Mouse (Mus musculus): ENCODE measurements around the gene Exosc8. TPM values are rescaled to one million over a fixed set of nuclear protein-coding genes. Genes with fewer than 3 reads are reported as not detected.
A peak's percentile ranks its signal among the peaks of the same experiment; 100 is the strongest.
"Not testable (repeated sequence)": the region's sequence is repeated elsewhere in the genome, so short reads cannot be mapped to it uniquely, and the experiment has no call there.

Exosc8 gene
- polyA plus RNA-seq, 1 experiment = 10.4 TPM

DNA sequence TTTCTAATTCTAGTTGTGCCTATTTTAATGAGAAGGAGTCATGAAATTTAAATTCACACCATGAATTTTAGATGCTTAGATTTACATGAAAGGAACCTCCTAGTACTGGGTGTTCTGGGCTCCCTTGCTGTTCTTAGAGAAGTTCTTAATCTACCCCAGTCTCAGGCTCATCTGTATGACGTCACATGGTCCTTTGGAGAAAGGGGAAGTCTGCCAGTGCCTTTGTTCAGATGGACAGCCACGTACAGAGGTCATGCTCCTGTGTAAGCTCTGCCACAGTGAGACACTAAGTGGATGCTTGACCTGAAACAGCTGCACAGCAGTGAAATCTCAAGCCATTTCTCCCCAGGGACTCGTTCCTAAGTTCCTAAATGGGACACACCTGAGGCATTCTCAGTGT is 16.2 kb downstream of the Exosc8 start:
- TF ChIP-seq CTCF (IDR thresholded peaks at IDR 0.05; ENCODE audit: control insufficient read depth, insufficient read depth, insufficient replicate concordance, low read depth, low read length) (no peak), POLR2A (IDR thresholded peaks at IDR 0.05; ENCODE audit: control insufficient read depth, low read depth, low read length) (no peak)
- H3K4me1 ChIP-seq (ENCODE audit: control insufficient read depth, insufficient read depth, low read length) = no peaks in the 10 kb centered on the region
- peaks cover 7% of the 10 kb centered on the region for H3K36me3 ChIP-seq (ENCODE audit: control insufficient read depth, insufficient read depth, low read length)
- no peak overlapping the region for H3K4me3 ChIP-seq (ENCODE audit: control insufficient read depth, low read depth, low read length)
- no peaks in the 10 kb centered on the region for H3K27me3 ChIP-seq (ENCODE audit: control insufficient read depth, insufficient read depth, low read length)
- no peak overlapping the region for H3K27ac ChIP-seq (ENCODE audit: control insufficient read depth, insufficient read depth, low read depth, low read length)

DNA sequence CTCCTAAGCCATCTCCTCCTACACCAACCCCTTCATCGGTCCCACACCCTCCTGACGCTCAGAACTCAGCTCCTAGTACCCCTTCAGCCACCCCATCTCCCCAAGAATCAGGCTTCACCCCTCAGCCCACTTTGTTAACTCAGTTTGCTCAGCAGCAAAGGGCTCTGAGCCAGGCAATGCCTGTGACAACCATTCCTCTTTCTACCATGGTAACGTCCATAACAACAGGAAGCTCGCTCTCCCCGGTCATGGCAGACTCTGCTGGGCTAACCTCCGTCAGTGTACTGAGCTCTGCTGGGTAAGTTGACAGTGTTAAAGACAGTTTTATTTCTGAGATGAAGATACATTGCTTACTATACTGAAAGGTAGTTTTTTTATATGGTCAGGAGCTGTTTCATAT is 17.8 kb downstream of the Exosc8 start:
- TF ChIP-seq POLR2A (IDR thresholded peaks at IDR 0.05; ENCODE audit: control insufficient read depth, low read depth, low read length) = no peak
- no peak for TF ChIP-seq CTCF (IDR thresholded peaks at IDR 0.05; ENCODE audit: control insufficient read depth, insufficient read depth, insufficient replicate concordance, low read depth, low read length)

GRCm38 (mm10) chr3:54715461-54715860 is 19.7 kb downstream of the Exosc8 start:
- H3K4me3 ChIP-seq (ENCODE audit: control insufficient read depth, low read depth, low read length) = no peak overlapping the region
- peaks cover 7% of the 10 kb centered on the region for H3K36me3 ChIP-seq (ENCODE audit: control insufficient read depth, insufficient read depth, low read length)
- H3K27me3 ChIP-seq (ENCODE audit: control insufficient read depth, insufficient read depth, low read length) = no peaks in the 10 kb centered on the region
- no peak overlapping the region for H3K27ac ChIP-seq (ENCODE audit: control insufficient read depth, insufficient read depth, low read depth, low read length)
- H3K4me1 ChIP-seq (ENCODE audit: control insufficient read depth, insufficient read depth, low read length) = no peaks in the 10 kb centered on the region
- TF ChIP-seq POLR2A (IDR thresholded peaks at IDR 0.05; ENCODE audit: control insufficient read depth, low read depth, low read length) (no peak), CTCF (IDR thresholded peaks at IDR 0.05; ENCODE audit: control insufficient read depth, insufficient read depth, insufficient replicate concordance, low read depth, low read length) (no peak)

More for the DNA sequence above, 17.8 kb downstream of the Exosc8 start:
- H3K36me3 ChIP-seq (ENCODE audit: control insufficient read depth, insufficient read depth, low read length) = peaks cover 9% of the 10 kb centered on the region
- H3K27me3 ChIP-seq (ENCODE audit: control insufficient read depth, insufficient read depth, low read length) = no peaks in the 10 kb centered on the region
- H3K4me1 ChIP-seq (ENCODE audit: control insufficient read depth, insufficient read depth, low read length) = no peaks in the 10 kb centered on the region
- H3K4me3 ChIP-seq (ENCODE audit: control insufficient read depth, low read depth, low read length) = no peak overlapping the region
- H3K27ac ChIP-seq (ENCODE audit: control insufficient read depth, insufficient read depth, low read depth, low read length) = no peak overlapping the region

DNA sequence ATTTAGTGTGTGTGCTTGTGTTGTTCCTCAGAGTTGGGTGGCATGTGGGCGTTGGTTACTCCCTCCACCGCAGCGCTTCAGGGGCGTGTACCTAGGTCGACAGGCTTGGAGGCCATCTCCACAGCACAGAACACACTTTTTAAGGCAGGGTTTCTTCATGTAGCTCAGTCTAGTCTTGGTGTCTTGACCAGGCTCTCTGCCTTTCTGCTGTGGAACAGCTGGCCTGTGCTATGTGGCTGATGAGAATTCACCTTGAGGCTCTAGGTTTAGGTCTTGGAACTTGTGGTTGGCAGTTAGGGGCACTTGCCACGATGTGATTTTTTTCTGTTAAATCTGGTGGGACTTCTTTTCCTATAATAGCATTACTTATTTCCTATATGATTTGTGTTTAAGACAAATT is 20.9 kb downstream of the Exosc8 start, which contains the start of gene Gm21958:
Gene Gm21958 (minus strand): TSS at position 101 of the 400 bp plus-strand sequence.
- Histone ChIP-seq H3K4me1 (ENCODE audit: control insufficient read depth, insufficient read depth, low read length) (no peaks in the 10 kb centered on the region), H3K4me3 (ENCODE audit: control insufficient read depth, low read depth, low read length) (no peak within 1 kb of the TSS), H3K27ac (ENCODE audit: control insufficient read depth, insufficient read depth, low read depth, low read length) (no peak within 1 kb of the TSS), H3K27me3 (ENCODE audit: control insufficient read depth, insufficient read depth, low read length) (no peaks in the 10 kb centered on the region), H3K36me3 (ENCODE audit: control insufficient read depth, insufficient read depth, low read length) (peaks cover 7% of the 10 kb centered on the region)
- TF ChIP-seq CTCF (IDR thresholded peaks at IDR 0.05; ENCODE audit: control insufficient read depth, insufficient read depth, insufficient replicate concordance, low read depth, low read length) (no peak), POLR2A (IDR thresholded peaks at IDR 0.05; ENCODE audit: control insufficient read depth, low read depth, low read length) (no peak)

DNA sequence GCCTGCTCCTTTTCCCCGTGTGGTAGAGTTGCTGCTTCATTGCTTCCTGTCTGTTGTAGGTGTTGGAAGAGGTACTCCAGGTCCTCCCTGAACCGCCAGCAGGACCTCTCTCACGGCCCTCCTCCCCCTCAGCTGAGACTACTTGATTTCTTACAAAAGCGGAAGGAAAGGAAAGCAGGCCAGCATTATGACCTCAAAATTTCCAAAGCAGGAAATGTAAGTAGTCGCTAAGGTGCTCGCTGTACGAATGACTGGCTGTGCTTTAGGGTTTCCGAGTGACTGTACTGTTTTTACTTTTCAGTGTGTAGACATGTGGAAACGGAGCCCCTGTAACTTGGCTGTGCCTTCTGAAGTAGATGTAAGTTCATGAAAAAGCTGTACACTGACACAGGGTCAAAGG is 26.2 kb downstream of the Exosc8 start:
- H3K4me1 ChIP-seq (ENCODE audit: control insufficient read depth, insufficient read depth, low read length) = no peaks in the 10 kb centered on the region
- no peak overlapping the region for H3K27ac ChIP-seq (ENCODE audit: control insufficient read depth, insufficient read depth, low read depth, low read length)
- no peaks in the 10 kb centered on the region for H3K27me3 ChIP-seq (ENCODE audit: control insufficient read depth, insufficient read depth, low read length)
- TF ChIP-seq CTCF (IDR thresholded peaks at IDR 0.05; ENCODE audit: control insufficient read depth, insufficient read depth, insufficient replicate concordance, low read depth, low read length) (no peak), POLR2A (IDR thresholded peaks at IDR 0.05; ENCODE audit: control insufficient read depth, low read depth, low read length) (no peak)
- H3K36me3 ChIP-seq (ENCODE audit: control insufficient read depth, insufficient read depth, low read length) = peaks cover 4% of the 10 kb centered on the region
- no peak overlapping the region for H3K4me3 ChIP-seq (ENCODE audit: control insufficient read depth, low read depth, low read length)

- H3K27ac ChIP-seq (ENCODE audit: control insufficient read depth, insufficient read depth, low read depth, low read length); H3K36me3 ChIP-seq (ENCODE audit: control insufficient read depth, insufficient read depth, low read length); H3K27me3 ChIP-seq (ENCODE audit: control insufficient read depth, insufficient read depth, low read length); H3K4me1 ChIP-seq (ENCODE audit: control insufficient read depth, insufficient read depth, low read length); H3K4me3 ChIP-seq (ENCODE audit: control insufficient read depth, low read depth, low read length): not testable (repeated sequence)
Observed at GRCm38 (mm10) chr3:54704106-54704505, 31.1 kb downstream of the Exosc8 start.

- no peak overlapping the region for H3K27ac ChIP-seq (ENCODE audit: control insufficient read depth, insufficient read depth, low read depth, low read length)
- no peaks in the 10 kb centered on the region for H3K27me3 ChIP-seq (ENCODE audit: control insufficient read depth, insufficient read depth, low read length)
- TF ChIP-seq CTCF (IDR thresholded peaks at IDR 0.05; ENCODE audit: control insufficient read depth, insufficient read depth, insufficient replicate concordance, low read depth, low read length) (no peak), POLR2A (IDR thresholded peaks at IDR 0.05; ENCODE audit: control insufficient read depth, low read depth, low read length) (no peak)
- H3K4me1 ChIP-seq (ENCODE audit: control insufficient read depth, insufficient read depth, low read length) = no peaks in the 10 kb centered on the region; the same call in 1 of the 2 replicates
- peaks cover 6% of the 10 kb centered on the region for H3K36me3 ChIP-seq (ENCODE audit: control insufficient read depth, insufficient read depth, low read length)
- no peak overlapping the region for H3K4me3 ChIP-seq (ENCODE audit: control insufficient read depth, low read depth, low read length)
Observed at GRCm38 (mm10) chr3:54699759-54700301, 35.4 kb downstream of the Exosc8 start.

- H3K27me3 ChIP-seq (ENCODE audit: control insufficient read depth, insufficient read depth, low read length) = no peaks in the 10 kb centered on the region
- H3K27ac ChIP-seq (ENCODE audit: control insufficient read depth, insufficient read depth, low read depth, low read length) = peak overlapping the region; percentile 100
- no peak for TF ChIP-seq CTCF (IDR thresholded peaks at IDR 0.05; ENCODE audit: control insufficient read depth, insufficient read depth, insufficient replicate concordance, low read depth, low read length)
- TF ChIP-seq POLR2A (IDR thresholded peaks at IDR 0.05; ENCODE audit: control insufficient read depth, low read depth, low read length) = no peak
- H3K4me1 ChIP-seq (ENCODE audit: control insufficient read depth, insufficient read depth, low read length) = peaks cover 2% of the 10 kb centered on the region
- peak overlapping the region; percentile 99 for H3K4me3 ChIP-seq (ENCODE audit: control insufficient read depth, low read depth, low read length)
- peaks cover 5% of the 10 kb centered on the region for H3K36me3 ChIP-seq (ENCODE audit: control insufficient read depth, insufficient read depth, low read length)
Observed at GRCm38 (mm10) chr3:54693056-54693415, 42.2 kb downstream of the Exosc8 start.

Measured in testis, adult 2 months (tissue).